Mouse (Mus musculus): ENCODE measurements around the gene Ap2s1.
A peak's percentile ranks its signal among the peaks of the same experiment; 100 is the strongest.

Gene Ap2s1

DNA sequence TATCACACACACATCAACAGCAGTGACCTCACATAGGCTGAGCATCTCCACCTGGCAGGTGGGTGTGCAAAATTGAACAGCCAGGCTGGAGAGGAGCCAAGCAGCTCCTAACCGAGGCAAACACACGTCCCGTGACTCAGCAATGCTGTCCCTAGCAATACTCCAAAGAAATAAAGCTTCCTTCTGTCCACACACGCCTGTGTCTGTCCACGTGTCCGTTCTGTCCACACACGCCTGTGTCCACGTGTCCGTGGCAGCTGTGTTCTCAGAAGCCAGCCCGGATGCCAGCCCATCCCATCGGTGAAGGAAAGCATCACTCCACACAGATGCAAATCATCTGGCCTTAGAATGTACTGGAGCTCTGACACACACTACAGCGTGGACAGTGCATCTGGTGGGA lies 13.8 kb downstream of the Ap2s1 start:
- peak; percentile 49 for DNase-seq (ENCODE audit: low read depth, low spot score)

DNA sequence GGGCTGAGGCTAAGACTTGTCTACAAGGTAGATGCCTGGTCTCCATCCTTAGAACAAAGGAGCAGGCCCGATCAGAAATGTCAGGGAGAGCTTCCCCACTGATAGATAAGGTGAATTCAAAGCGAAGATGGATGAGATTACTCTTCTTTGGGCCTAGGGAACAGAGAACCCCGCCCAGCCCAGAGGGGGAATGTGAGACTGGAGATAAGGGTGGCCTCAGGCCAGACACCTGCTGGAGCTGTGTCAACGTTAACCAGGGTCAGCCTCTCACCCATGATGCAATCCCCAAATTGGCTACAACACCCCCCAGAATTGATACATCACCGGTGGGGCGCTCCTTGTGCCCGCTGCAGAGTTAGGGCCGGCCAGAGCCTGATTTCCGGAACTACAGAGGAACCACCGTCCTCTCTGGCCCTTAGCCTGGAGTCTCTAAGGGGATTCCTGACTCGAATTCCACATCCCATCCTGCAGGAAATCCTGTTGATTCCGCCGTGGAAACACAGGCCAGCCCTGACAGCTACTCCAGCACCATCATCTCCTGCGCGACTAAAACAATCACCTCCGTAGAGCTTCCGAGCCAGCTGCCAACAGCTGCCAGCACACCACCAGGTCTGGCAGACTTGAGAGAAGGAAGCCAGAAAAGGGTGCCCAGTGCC lies 17.3 kb downstream of the Ap2s1 start:
- no peak for DNase-seq (ENCODE audit: low read depth, low spot score)

GRCm38 (mm10) chr7:16758872-16759574 lies 20.8 kb downstream of the Ap2s1 start:
- peak; percentile 65 for DNase-seq (ENCODE audit: low read depth, low spot score)

DNA sequence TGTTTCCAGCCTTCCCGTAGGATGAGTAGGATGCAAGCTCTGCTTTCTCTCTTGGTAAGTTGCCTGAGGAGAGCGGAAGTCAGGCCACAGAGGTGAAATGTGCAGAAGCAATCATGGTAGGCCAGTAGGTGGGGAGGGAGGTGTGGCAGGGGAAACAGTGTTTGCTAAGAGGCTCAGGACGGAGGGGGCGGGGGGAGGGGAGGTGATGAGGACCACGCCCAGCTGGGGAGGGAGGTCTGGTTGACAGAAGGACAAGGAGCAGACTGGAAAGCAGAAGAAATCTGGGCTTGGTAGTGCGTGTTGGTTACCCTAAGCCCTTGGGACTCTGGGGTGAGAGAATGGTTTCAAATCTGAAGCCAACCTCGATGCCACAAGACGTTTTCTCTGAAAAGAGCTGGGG lies 22.1 kb downstream of the Ap2s1 start:
- DNase-seq (ENCODE audit: low read depth, low spot score) = no peak

GRCm38 (mm10) chr7:16761005-16761481 lies 22.8 kb downstream of the Ap2s1 start:
- no peak for DNase-seq (ENCODE audit: low read depth, low spot score)

DNA sequence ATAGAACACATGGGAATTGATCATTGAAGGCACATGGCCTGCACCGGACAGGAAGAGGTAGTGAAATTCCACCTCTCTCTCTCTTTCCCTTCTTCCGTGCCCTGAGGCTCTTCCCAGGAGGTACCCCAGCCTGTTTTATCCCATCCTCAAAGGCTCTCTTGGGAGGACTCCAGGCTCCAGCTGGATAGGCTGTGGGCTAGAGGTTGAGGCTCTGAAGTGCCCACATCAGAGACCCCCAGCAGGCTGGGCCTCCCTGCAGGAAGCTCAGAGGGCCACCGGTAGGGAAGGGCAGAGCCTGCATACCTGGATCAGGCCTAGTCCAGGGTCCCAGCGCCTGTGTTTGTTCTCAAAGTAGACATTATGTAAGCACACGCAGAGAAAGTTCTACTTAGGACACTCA lies 23.4 kb downstream of the Ap2s1 start:
- DNase-seq (ENCODE audit: low read depth, low spot score) = no peak

DNA sequence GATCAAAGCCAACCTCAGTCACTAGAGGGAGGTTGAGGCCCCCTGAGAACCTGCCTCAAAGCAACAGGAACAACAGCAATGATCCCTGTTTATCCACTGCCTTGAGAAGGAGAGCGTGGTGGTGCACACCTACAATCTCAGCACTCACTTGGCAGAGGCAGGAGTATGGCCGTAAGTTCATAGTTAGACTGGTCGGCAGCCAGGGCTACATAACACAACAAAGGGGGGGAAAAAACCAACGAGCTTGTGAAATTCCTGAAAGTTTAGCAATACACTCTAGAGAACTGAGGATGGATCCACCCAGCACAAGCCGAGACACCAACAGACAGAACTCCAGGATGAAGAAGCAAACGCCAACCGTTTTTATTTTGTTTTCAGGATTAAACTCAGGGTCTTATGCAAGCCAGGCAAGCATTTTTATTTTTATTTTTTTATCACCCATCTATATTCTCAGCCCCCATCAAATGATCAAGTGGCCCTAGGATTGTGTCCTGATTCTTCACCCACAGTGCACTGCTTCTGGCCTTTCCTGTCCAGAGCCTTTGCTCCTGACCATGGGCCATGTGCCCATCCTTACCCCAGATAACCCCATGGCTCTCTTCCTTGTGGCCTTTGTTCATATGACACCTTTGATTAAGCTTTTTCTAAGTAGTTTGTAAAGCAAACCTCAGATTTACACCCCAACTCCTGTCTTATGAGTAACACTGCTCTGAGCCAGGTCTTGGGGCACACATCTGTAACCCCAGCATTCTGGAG lies 25.4 kb downstream of the Ap2s1 start:
- DNase-seq (ENCODE audit: low read depth, low spot score) = no peak

DNA sequence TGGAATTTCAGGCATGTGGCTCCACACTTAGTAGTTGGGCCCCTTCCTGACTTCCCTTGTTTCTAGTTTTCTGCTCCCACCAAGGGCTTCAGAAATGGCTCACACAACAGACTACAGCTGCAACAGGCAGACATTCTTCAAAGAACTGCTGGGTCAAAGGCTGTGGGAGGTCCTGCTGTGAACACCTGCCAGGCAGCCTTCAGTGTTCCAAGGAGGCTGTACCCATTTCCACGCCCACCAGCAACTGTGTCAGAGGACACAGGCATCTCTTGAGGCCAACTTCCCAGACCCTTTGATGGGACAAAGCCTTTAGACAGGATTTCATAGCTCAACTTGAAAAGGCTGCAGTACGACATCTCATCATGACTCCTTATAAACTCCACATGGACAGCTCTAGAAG lies 28.2 kb downstream of the Ap2s1 start:
- no peak for DNase-seq (ENCODE audit: low read depth, low spot score)

DNA sequence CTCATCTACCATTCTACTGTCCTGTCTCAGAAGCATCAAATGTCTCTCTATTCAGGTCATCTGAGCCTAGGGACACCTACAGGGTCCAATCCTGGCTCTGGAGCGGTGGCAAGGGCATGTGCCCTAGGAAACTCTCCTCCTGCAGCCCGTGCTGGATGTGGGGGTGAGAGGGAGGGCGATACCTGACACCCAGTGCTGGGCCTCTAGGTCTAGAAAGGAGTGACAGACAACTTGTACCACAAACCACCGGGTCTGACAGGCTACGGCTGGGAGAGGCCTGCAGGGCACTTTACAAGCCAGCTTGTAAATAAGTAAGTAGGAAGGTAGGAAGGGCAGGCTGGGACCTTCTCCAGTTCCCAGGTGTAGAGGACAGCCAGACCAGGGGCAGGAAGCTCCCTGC lies 37.7 kb downstream of the Ap2s1 start:
- DNase-seq (ENCODE audit: low read depth, low spot score) = no peak

GRCm38 (mm10) chr7:16780076-16780475 lies 41.9 kb downstream of the Ap2s1 start:
- no peak for DNase-seq (ENCODE audit: low read depth, low spot score)

DNA sequence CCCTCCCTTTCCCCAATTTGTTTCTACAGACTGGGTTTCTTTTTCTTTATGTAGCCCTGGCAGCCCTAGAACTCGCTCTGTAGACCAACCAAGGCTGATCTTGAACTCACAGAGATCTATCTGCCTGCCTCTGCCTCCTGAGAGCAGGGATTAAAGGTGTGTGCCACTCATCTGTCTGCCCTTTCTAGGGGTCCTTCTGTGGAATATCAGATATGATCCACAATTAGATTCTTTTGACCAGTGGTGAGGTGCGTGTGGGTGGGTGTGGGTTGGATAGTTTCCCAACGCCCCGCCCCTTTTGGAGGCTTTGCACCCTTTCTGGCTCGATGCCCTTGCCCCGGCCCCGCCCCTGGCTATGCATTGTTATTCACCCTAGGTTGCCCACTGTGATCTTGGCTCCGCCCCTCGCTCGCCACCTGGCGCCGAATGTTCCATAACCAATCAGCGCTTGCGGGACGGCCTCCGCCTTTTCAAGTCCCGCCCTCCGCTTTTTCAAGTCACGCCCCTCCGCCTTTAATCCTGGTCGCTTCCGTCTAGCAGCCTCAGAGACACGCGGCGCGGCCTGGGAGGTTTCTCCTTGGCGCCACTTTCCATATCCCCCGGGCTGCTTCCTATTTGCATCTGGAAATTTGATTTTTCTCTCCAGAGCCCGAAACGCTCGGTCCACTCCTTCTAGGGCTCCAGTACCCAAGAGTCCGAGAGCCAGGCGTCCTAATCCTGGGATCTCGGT lies 42.8 kb downstream of the Ap2s1 start, which contains the start of gene Slc1a5:
Slc1a5 (plus strand) TSS at position 516 of the 730 bp plus-strand sequence.
- peak; percentile 82 for DNase-seq (ENCODE audit: low read depth, low spot score)

GRCm38 (mm10) chr7:16781555-16781815 lies 43.3 kb downstream of the Ap2s1 start:
- DNase-seq (ENCODE audit: low read depth, low spot score) = no peak

DNA sequence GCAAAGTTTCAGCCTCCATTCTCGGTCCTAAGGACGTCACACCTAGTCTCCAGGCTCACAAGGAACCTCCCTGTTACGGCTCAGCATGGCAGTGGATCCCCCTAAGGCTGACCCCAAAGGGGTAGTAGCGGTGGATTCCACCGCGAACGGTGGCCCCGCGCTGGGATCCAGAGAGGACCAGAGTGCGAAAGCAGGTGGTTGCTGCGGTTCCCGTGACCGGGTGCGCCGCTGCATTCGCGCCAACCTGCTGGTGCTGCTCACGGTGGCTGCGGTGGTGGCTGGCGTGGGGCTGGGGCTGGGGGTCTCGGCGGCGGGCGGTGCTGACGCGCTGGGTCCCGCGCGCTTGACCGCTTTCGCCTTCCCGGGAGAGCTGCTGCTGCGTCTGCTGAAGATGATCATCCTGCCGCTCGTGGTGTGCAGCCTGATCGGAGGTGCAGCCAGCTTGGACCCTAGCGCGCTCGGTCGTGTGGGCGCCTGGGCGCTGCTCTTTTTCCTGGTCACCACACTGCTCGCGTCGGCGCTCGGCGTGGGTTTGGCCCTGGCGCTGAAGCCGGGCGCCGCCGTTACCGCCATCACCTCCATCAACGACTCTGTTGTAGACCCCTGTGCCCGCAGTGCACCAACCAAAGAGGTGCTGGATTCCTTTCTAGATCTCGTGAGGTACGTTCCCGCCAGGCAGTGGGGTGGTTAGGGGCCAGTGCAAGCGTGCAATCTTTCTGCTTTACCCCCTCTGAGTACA lies 43.8 kb downstream of the Ap2s1 start:
- no peak for DNase-seq (ENCODE audit: low read depth, low spot score)

DNA sequence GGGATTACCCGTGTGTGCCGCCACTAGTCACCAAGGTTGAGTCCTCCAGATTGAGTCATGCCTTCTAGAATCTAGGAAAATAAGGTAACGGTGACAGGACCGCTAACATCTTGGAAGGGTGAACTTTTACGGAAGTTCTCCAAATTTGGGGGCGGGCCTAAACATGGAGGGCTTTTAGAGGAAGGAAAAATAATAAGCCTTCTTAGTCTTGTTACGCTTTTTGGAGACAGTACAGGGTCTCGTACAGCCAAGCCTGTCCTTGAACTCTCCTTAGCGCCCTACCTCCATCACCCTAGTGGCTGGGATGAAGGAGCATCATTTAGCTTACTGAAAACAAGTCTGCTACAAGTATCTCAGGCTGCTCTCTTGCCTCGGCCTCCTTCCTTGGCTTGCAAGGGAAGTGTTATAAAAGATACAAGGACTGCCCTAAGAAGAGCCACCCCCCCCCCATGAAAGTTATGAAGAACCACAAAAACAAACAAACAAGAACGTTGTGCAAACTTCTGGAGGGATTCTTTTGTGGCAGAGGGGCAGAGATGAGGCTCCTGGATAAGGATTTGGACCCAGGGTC lies 44.4 kb downstream of the Ap2s1 start:
- no peak for DNase-seq (ENCODE audit: low read depth, low spot score)

DNA sequence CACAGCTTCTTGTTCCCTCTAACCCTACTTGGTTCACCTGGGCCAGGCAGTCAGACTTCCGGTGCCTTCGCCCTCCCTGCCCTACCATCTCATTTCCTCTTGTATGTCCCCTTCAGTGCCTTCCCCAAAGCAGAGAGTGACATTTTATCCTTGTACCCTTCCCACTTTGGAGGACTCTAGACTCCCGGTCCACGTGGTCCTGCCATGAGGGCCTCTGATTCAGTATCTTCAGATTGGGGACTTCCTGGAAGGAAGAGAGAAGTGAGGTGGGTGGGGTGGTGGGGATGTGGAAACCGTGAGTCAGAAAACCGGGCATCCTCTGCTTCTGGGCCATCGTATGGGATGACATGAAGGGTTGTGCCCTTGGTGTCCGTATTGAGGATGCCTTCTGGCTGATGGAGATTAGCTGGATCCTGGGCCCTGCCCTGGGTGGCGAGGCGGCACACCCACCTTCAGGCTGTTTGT lies 45.0 kb downstream of the Ap2s1 start:
- no peak for DNase-seq (ENCODE audit: low read depth, low spot score)

- no peak for DNase-seq (ENCODE audit: low read depth, low spot score)
Observed at GRCm38 (mm10) chr7:16783758-16784415, 45.7 kb downstream of the Ap2s1 start.

DNA sequence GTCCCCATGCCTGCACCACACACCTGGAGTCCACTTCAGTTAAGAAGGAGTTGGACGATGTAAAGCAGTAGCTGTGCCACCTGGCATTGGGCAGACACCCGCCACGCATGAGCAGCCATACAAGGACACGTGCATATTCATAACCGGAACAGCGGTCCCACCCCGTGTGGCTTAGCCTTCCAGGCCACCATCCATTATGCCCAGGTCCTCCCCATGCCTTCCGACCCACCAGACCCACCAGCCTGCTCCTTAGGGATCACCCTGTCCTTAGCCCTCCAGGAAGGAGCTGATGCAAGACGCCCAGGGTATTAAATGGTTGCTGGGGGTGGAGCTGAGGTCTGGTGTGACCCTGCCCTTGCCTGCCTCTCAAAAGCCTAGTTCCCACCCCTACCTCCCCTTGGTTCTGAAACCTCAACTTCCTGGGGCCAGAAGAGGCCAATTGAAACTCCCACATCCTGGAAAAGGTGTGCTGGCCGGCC lies 46.3 kb downstream of the Ap2s1 start:
- DNase-seq (ENCODE audit: low read depth, low spot score) = no peak

DNA sequence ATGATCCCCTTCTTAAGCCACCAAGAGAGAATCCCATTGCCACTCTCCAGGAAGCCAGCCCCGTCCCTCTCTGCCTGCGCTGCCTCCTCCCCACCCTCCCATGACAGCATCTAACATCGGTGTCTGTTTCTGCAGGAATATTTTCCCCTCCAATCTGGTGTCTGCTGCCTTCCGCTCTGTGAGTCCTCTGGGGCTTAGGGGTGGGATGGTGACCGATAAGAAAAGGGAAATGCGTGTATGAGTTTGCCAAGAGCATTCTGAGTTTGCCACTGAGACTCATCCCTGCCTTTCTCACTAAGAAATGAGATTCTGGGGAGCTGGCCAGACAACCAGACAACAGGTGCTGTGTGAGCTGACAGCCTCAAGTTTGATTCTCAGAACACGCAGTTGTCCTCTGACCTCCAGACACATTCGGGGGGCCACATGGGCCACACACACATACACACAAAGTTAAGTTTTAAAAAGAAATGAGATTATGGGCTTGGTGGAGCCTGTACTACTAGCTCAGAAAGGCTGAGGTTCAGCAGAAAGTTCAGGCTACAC lies 47.4 kb downstream of the Ap2s1 start:
- DNase-seq (ENCODE audit: low read depth, low spot score) = no peak

- no peak for DNase-seq (ENCODE audit: low read depth, low spot score)
Observed at GRCm38 (mm10) chr7:16792316-16792715, 54.1 kb downstream of the Ap2s1 start.

Measured in brain, adult 2 months (tissue).